ENCODE assay signal across 7 mouse cellular contexts in the genomic region with DNA sequence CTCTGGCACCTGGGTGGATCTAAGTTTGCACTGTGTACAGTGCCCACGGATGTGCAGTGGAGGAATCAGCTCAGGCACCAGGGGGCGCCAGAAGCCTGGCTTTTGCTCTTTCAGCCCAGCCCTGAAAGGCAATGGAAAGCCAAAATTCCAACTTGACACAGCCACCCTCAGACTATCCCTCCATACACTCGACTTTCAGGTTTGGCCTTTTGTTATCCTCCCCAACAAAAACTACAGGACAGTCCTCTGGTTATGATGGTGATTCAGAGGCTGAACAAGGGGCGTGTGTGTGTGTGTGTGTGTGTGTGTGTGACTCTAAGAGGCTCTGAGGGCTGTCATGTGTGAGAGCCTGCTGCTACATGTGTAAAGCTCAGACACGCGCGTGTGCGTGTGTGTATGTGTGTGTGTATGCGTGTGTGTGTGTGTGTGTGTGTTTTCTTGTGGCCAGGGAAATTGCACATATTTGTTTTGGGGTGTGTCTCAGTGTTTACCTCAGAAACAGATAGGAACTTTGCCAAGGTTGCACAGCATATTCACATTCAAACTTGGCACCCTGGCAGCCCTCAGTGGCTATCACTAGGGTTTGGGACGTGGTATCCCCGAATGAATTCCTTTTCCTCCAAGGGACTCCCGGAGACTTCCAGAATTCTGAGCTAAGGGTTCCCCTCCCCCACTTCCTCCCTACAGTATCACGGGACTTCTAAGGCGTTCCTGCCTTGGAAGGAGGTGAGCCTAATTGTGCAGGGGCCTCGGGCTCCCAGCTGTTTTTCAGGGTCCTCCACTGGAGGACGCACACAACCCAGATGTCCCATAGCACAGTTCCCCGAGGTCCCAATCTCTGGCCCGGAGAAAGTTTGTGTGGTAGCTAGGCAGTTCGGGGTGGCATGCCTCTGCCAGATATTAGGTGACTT. TPM values are rescaled to one million over a fixed set of nuclear protein-coding genes. Genes with fewer than 3 reads are reported as not detected.
DNase-seq lines count a peak whose midpoint lies in the region; ATAC-seq and TF ChIP-seq lines count a peak whose summit lies in the region.

No protein-coding gene starts in this region.

- peak overlapping the region; percentile 83 for H3K27ac ChIP-seq in intestine, embryonic 14.5 days (ENCODE audit: low read depth)
- 0 out of 2 replicates have a peak overlapping the region, but pooled peaks have one; percentile 32 for H3K27ac ChIP-seq in limb, embryonic 11.5 days (replicated peaks; ENCODE audit: low read depth, low read length)
- H3K27ac ChIP-seq in midbrain, embryonic 12.5 days (replicated peaks): no peak overlapping the region
- H3K27ac ChIP-seq in small intestine, adult 2 months (ENCODE audit: insufficient read depth, low read depth, low read length): peak overlapping the region; percentile 99

- peak; percentile 97 for TF ChIP-seq CTCF in small intestine, adult 2 months (IDR thresholded peaks at IDR 0.05; ENCODE audit: extremely low read depth, insufficient read length, insufficient replicate concordance, low read depth, low read length)

- peak overlapping the region; percentile 49 for H3K4me3 ChIP-seq in intestine, embryonic 14.5 days (ENCODE audit: low read depth, low read length)
- no peak overlapping the region for H3K4me3 ChIP-seq in limb, embryonic 11.5 days (ENCODE audit: low read depth, low read length)
- H3K4me3 ChIP-seq in midbrain, embryonic 12.5 days: peak overlapping the region; percentile 36
- peak overlapping the region; percentile 90 for H3K4me3 ChIP-seq in small intestine, adult 2 months (ENCODE audit: low read depth, low read length)

- peak overlapping the region; percentile 69 for H3K4me2 ChIP-seq in intestine, embryonic 14.5 days (ENCODE audit: low read length)
- H3K4me2 ChIP-seq in limb, embryonic 11.5 days (ENCODE audit: low read depth, severe bottlenecking): peak overlapping the region; percentile 70; the same call in 1 of the 2 replicates
- peak overlapping the region; percentile 50 for H3K4me2 ChIP-seq in midbrain, embryonic 12.5 days (replicated peaks)

- no peaks in the 10 kb centered on the region for H3K27me3 ChIP-seq in intestine, embryonic 14.5 days (replicated peaks; ENCODE audit: control insufficient read depth, insufficient read depth, low read length)
- H3K27me3 ChIP-seq in limb, embryonic 11.5 days (ENCODE audit: control insufficient read depth, insufficient read depth, low read length): no peaks in the 10 kb centered on the region
- H3K27me3 ChIP-seq in midbrain, embryonic 12.5 days: peaks cover 30% of the 10 kb centered on the region
- no peaks in the 10 kb centered on the region for H3K27me3 ChIP-seq in small intestine, adult 2 months (ENCODE audit: control insufficient read depth, insufficient read depth, low read length)

- peaks cover 16% of the 10 kb centered on the region; the same call in 1 of the 2 replicates for H3K4me1 ChIP-seq in intestine, embryonic 14.5 days (replicated peaks; ENCODE audit: control insufficient read depth, insufficient read depth, low read length)
- peaks cover 18% of the 10 kb centered on the region for H3K4me1 ChIP-seq in limb, embryonic 11.5 days (ENCODE audit: control insufficient read depth, insufficient read depth, low read length)
- H3K4me1 ChIP-seq in midbrain, embryonic 12.5 days: peaks cover 19% of the 10 kb centered on the region
- peaks cover 10% of the 10 kb centered on the region for H3K4me1 ChIP-seq in small intestine, adult 2 months (ENCODE audit: control insufficient read depth, insufficient read depth, insufficient read length, low read length)

- peak overlapping the region; percentile 65 for H3K9ac ChIP-seq in intestine, embryonic 14.5 days (ENCODE audit: low read length)
- H3K9ac ChIP-seq in limb, embryonic 11.5 days (ENCODE audit: low read length): 0 out of 2 replicates have a peak overlapping the region, but pooled peaks have one; percentile 1
- peak overlapping the region; percentile 33 for H3K9ac ChIP-seq in midbrain, embryonic 12.5 days (replicated peaks)

- 0 out of 2 replicates have a peak, but pooled peaks cover 4% of the 10 kb centered on the region for H3K36me3 ChIP-seq in intestine, embryonic 14.5 days (ENCODE audit: control insufficient read depth, insufficient read depth, low read length)
- no peaks in the 10 kb centered on the region for H3K36me3 ChIP-seq in limb, embryonic 11.5 days (ENCODE audit: control insufficient read depth, insufficient read depth, low read length)
- H3K36me3 ChIP-seq in midbrain, embryonic 12.5 days: no peaks in the 10 kb centered on the region
- H3K36me3 ChIP-seq in small intestine, adult 2 months (ENCODE audit: control insufficient read depth, insufficient read depth, low read length): peaks cover 6% of the 10 kb centered on the region

- DNase-seq in adrenal gland, adult 18-20 months (ENCODE audit: low spot score in 2 of 2): peak; percentile 91 to 95
- peak; percentile 88 for DNase-seq in embryo, embryonic 10 days (ENCODE audit: low spot score)
- peak; percentile 72 for DNase-seq in gastrocnemius, postnatal 25 days
- DNase-seq in intestine, embryonic 14.5 days (ENCODE audit: low spot score): peak; percentile 95
- DNase-seq in limb, embryonic 11.5 days (ENCODE audit: low spot score): peak; percentile 93

- 6% methylated on average over 19 of the region's 19 CpGs for WGBS in intestine, embryonic 14.5 days
- WGBS in limb, embryonic 11.5 days: 6% methylated on average over 19 of the region's 19 CpGs
- WGBS in midbrain, embryonic 12.5 days: 5% methylated on average over 19 of the region's 19 CpGs
- WGBS in small intestine, adult 2 months: 0% methylated on average over 19 of the region's 19 CpGs

- ATAC-seq in intestine, embryonic 14.5 days (replicated peaks; ENCODE audit: low FRiP score, low TSS enrichment, low read depth): peak; percentile 68
- ATAC-seq in limb, embryonic 11.5 days (ENCODE audit: insufficient number of reproducible peaks, low FRiP score, low TSS enrichment, low read depth): peak; percentile 82
- peak; percentile 74 for ATAC-seq in midbrain, embryonic 12.5 days (ENCODE audit: low FRiP score, low read depth)

- no peaks in the 10 kb centered on the region for H3K9me3 ChIP-seq in intestine, embryonic 14.5 days (ENCODE audit: control insufficient read depth, low read length)
- no peaks in the 10 kb centered on the region for H3K9me3 ChIP-seq in limb, embryonic 11.5 days (ENCODE audit: control insufficient read depth, low read length)
- no peaks in the 10 kb centered on the region for H3K9me3 ChIP-seq in midbrain, embryonic 12.5 days

- peak; percentile 49; the same call in 1 of the 2 replicates for TF ChIP-seq POLR2A in small intestine, adult 2 months (IDR thresholded peaks at IDR 0.05; ENCODE audit: low read depth, low read length)

RNA-seq across cellular contexts. Expression of a gene that starts 0.7 kb away (rescaled TPM):
- 100 to 1,000 TPM in 1 of 2 experiments, 10 to 100 TPM in 1; 87.7 to 105 TPM for total RNA-seq in adrenal gland, adult 18-20 months (2021)
- 10 to 100 TPM; 16.5 to 21.8 TPM for total RNA-seq in gastrocnemius, postnatal 25 days (2021)
- 28.5 and 29.4 TPM in 2 replicates for polyA plus RNA-seq in intestine, embryonic 14.5 days (2014; fragmentation: Nextera tagmentation; extraction: Ambion mirVana)
- 5.7 and 7.2 TPM in 2 replicates for polyA plus RNA-seq in limb, embryonic 11.5 days (2014; fragmentation: Nextera tagmentation; extraction: Ambion mirVana)
- 6.1 and 9.0 TPM in 2 replicates for polyA plus RNA-seq in midbrain, embryonic 12.5 days (2016; fragmentation: Nextera tagmentation; extraction: Ambion mirVana)
- 45.7 and 101 TPM in 2 replicates for polyA plus RNA-seq in small intestine, adult 2 months (2012; rRNA removed)

RNA-seq across cellular contexts. Expression of a gene that starts 21.2 kb away (rescaled TPM):
- 100 to 1,000 TPM; 145 to 148 TPM for total RNA-seq in adrenal gland, adult 18-20 months (2021)
- total RNA-seq in gastrocnemius, postnatal 25 days (2021): 10 to 100 TPM; 58.1 to 64.3 TPM
- 92.1 and 96.6 TPM in 2 replicates for polyA plus RNA-seq in intestine, embryonic 14.5 days (2014; fragmentation: Nextera tagmentation; extraction: Ambion mirVana)
- 57.6 and 63.2 TPM in 2 replicates for polyA plus RNA-seq in limb, embryonic 11.5 days (2014; fragmentation: Nextera tagmentation; extraction: Ambion mirVana)
- polyA plus RNA-seq in midbrain, embryonic 12.5 days (2016; fragmentation: Nextera tagmentation; extraction: Ambion mirVana): 94.0 and 98.1 TPM in 2 replicates
- 82.4 and 200 TPM in 2 replicates for polyA plus RNA-seq in small intestine, adult 2 months (2012; rRNA removed)

RNA-seq across cellular contexts. Expression of a gene that starts 24.6 kb away (rescaled TPM):
- 1 to 10 TPM; 5.0 to 5.4 TPM for total RNA-seq in adrenal gland, adult 18-20 months (2021)
- 1 to 10 TPM; 1.7 to 2.5 TPM for total RNA-seq in gastrocnemius, postnatal 25 days (2021)
- polyA plus RNA-seq in intestine, embryonic 14.5 days (2014; fragmentation: Nextera tagmentation; extraction: Ambion mirVana): 8.8 and 8.9 TPM in 2 replicates
- 12.5 and 15.0 TPM in 2 replicates for polyA plus RNA-seq in limb, embryonic 11.5 days (2014; fragmentation: Nextera tagmentation; extraction: Ambion mirVana)
- 10.0 and 10.3 TPM in 2 replicates for polyA plus RNA-seq in midbrain, embryonic 12.5 days (2016; fragmentation: Nextera tagmentation; extraction: Ambion mirVana)
- 0.67 and 2.5 TPM in 2 replicates for polyA plus RNA-seq in small intestine, adult 2 months (2012; rRNA removed)

RNA-seq across cellular contexts. Expression of a gene that starts 26.3 kb away (rescaled TPM):
- total RNA-seq in adrenal gland, adult 18-20 months (2021): 10 to 100 TPM; 23.4 to 38.0 TPM
- 1 to 10 TPM; 2.5 to 4.7 TPM for total RNA-seq in gastrocnemius, postnatal 25 days (2021)
- polyA plus RNA-seq in intestine, embryonic 14.5 days (2014; fragmentation: Nextera tagmentation; extraction: Ambion mirVana): 7.4 and 7.5 TPM in 2 replicates
- 12.7 and 13.1 TPM in 2 replicates for polyA plus RNA-seq in limb, embryonic 11.5 days (2014; fragmentation: Nextera tagmentation; extraction: Ambion mirVana)
- polyA plus RNA-seq in midbrain, embryonic 12.5 days (2016; fragmentation: Nextera tagmentation; extraction: Ambion mirVana): 3.7 and 4.5 TPM in 2 replicates
- polyA plus RNA-seq in small intestine, adult 2 months (2012; rRNA removed): 9.4 and 31.8 TPM in 2 replicates

Comparison
In these comparisons a context has a peak if more than half of its experiments do, and no peak if none do; other contexts are left out.
1. H3K9ac ChIP-seq: peak in every context shown above with its lines; median percentile 65 in intestine, embryonic 14.5 days; 33 in midbrain, embryonic 12.5 days; 1 in limb, embryonic 11.5 days.